Mouse (Mus musculus) lung, embryonic 15.5 days (tissue): ENCODE measurements around the gene Masp1. TPM values are rescaled to one million over a fixed set of nuclear protein-coding genes. Genes with fewer than 3 reads are reported as not detected.

Source experiments
- ATAC-seq: fragments of 200-750 bp; cut with Nextera tagmentation; 2 replicates; pipeline ENCODE4 v1.8.0; 2017; ENCODE audit warnings: moderate number of reproducible peaks, borderline replicate concordance; ENCODE audit not compliant: low FRiP score, low TSS enrichment; ENCODE audit errors: extremely low read depth
- H3K27ac ChIP-seq: fragments of 300-500 bp; sonication (generic); 2 replicates; pipeline ENCODE4 v1.5.1; 2015; ENCODE audit warnings: moderate library complexity, mild to moderate bottlenecking, inconsistent platforms
- H3K27me3 ChIP-seq: fragments of 300-500 bp; sonication (generic); 2 replicates; pipeline ENCODE4 v1.6.1; 2015; ENCODE audit warnings: inconsistent platforms
- H3K36me3 ChIP-seq: fragments of 300-500 bp; sonication (generic); 2 replicates; pipeline ENCODE4 v1.6.1; 2015; ENCODE audit warnings: inconsistent platforms
- H3K4me1 ChIP-seq: fragments of 300-500 bp; sonication (generic); 2 replicates; pipeline ENCODE4 v1.6.1; 2015; ENCODE audit warnings: inconsistent platforms
- H3K4me2 ChIP-seq: fragments of 300-500 bp; sonication (generic); 2 replicates; pipeline ENCODE4 v1.6.1; 2015; ENCODE audit warnings: inconsistent platforms, mild to moderate bottlenecking, moderate library complexity
- H3K4me3 ChIP-seq: fragments of 300-500 bp; sonication (generic); 2 replicates; pipeline ENCODE4 v1.5.1; 2015; ENCODE audit warnings: mild to moderate bottlenecking, inconsistent platforms
- H3K9ac ChIP-seq: fragments of 300-500 bp; sonication (generic); 2 replicates; pipeline ENCODE4 v1.6.1; 2015; ENCODE audit warnings: inconsistent platforms
- H3K9me3 ChIP-seq: fragments of 300-500 bp; sonication (generic); 2 replicates; pipeline ENCODE4 v1.6.1; 2016; ENCODE audit warnings: inconsistent platforms
- WGBS: fragments of 180-500 bp; shearing (Covaris S2); methylation state at CpG from one replicate; pipeline ENCODE4 v1.1.7; 2015; 5-methylcytosine and 5-hydroxymethylcytosine counted together
- polyA plus RNA-seq: library from polyadenylated mRNA; unstranded; fragments of >200 nt; fragmentation: Nextera tagmentation; extraction: Ambion mirVana; gene quantifications from 2 replicates; pipeline ENCODE4 v1.2.1, GENCODE M21; 2015

The Masp1 gene
- polyA plus RNA-seq, 1 experiment from 2014 or later, result 3.6 TPM

GRCm38 (mm10) chr16:23483292-23483691 lies 37.3 kb downstream of the Masp1 start:
- H3K4me1 ChIP-seq, result no peaks in the 10 kb centered on the region
- H3K4me2 ChIP-seq, result no peak overlapping the region
- ATAC-seq, result no peak
- H3K27me3 ChIP-seq, result no peaks in the 10 kb centered on the region
- no peak overlapping the region for H3K4me3 ChIP-seq
- H3K27ac ChIP-seq, result no peak overlapping the region
- 57% methylated on average over 10 of the region's 10 CpGs for WGBS
- no peak overlapping the region for H3K9ac ChIP-seq
- H3K9me3 ChIP-seq, result no peaks in the 10 kb centered on the region
- H3K36me3 ChIP-seq, result no peaks in the 10 kb centered on the region

- no peak overlapping the region for H3K4me2 ChIP-seq
- no peaks in the 10 kb centered on the region for H3K4me1 ChIP-seq
- 88% methylated on average over 12 of the region's 12 CpGs for WGBS
- no peak overlapping the region for H3K27ac ChIP-seq
- H3K9ac ChIP-seq, result no peak overlapping the region
- no peaks in the 10 kb centered on the region for H3K27me3 ChIP-seq
- H3K36me3 ChIP-seq, result no peaks in the 10 kb centered on the region
- H3K4me3 ChIP-seq, result no peak overlapping the region
- H3K9me3 ChIP-seq, result no peaks in the 10 kb centered on the region
- no peak for ATAC-seq
Observed at GRCm38 (mm10) chr16:23482846-23483245, 37.8 kb downstream of the Masp1 start.

- 91% methylated on average over 3 of the region's 3 CpGs for WGBS
- H3K36me3 ChIP-seq, result no peaks in the 10 kb centered on the region
Observed at GRCm38 (mm10) chr16:23482218-23482617, 38.4 kb downstream of the Masp1 start.

GRCm38 (mm10) chr16:23479872-23480603 lies 40.6 kb downstream of the Masp1 start:
- no peak for ATAC-seq
- no peaks in the 10 kb centered on the region for H3K27me3 ChIP-seq
- no peaks in the 10 kb centered on the region for H3K4me1 ChIP-seq
- 68% methylated on average over 7 of the region's 7 CpGs for WGBS
- H3K4me3 ChIP-seq, result no peak overlapping the region
- no peaks in the 10 kb centered on the region for H3K36me3 ChIP-seq
- no peak overlapping the region for H3K4me2 ChIP-seq
- H3K9ac ChIP-seq, result no peak overlapping the region
- no peaks in the 10 kb centered on the region for H3K9me3 ChIP-seq
- no peak overlapping the region for H3K27ac ChIP-seq

More at GRCm38 (mm10) chr16:23482218-23482617, 38.4 kb downstream of the Masp1 start:
- H3K4me1 ChIP-seq, result no peaks in the 10 kb centered on the region
- H3K4me3 ChIP-seq, result no peak overlapping the region
- H3K9ac ChIP-seq, result no peak overlapping the region
- no peaks in the 10 kb centered on the region for H3K27me3 ChIP-seq
- no peaks in the 10 kb centered on the region for H3K9me3 ChIP-seq
- no peak for ATAC-seq
- H3K27ac ChIP-seq, result no peak overlapping the region
- H3K4me2 ChIP-seq, result no peak overlapping the region

DNA sequence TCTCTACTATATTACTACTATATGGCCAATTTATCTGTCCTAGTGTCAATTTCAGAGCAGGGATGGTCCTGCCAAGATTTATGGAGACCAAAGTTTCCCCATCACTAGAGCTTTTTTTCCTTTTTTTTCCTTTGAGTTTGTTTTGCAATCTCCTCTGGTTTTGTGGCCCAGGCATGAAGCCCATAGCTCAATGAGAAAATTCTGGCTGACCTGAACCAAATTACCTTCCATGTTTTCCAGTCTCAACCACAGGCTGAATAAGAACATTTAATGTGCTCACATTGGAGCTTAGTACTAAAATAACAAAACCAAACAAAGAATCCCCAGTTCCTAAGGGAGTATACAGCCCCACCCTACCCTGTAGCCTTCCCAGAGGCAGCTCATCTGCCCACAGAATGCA lies 44.0 kb downstream of the Masp1 start:
- H3K27ac ChIP-seq, result no peak overlapping the region
- H3K4me1 ChIP-seq, result no peaks in the 10 kb centered on the region
- no peaks in the 10 kb centered on the region for H3K9me3 ChIP-seq
- H3K4me3 ChIP-seq, result no peak overlapping the region
- ATAC-seq, result no peak
- no peak overlapping the region for H3K4me2 ChIP-seq
- H3K27me3 ChIP-seq, result no peaks in the 10 kb centered on the region
- no peaks in the 10 kb centered on the region for H3K36me3 ChIP-seq
- H3K9ac ChIP-seq, result no peak overlapping the region

- H3K9me3 ChIP-seq, result no peaks in the 10 kb centered on the region
- H3K4me2 ChIP-seq, result no peak overlapping the region
- 88% methylated on average over 4 of the region's 4 CpGs for WGBS
Observed at GRCm38 (mm10) chr16:23475651-23476050, 45.0 kb downstream of the Masp1 start.

DNA sequence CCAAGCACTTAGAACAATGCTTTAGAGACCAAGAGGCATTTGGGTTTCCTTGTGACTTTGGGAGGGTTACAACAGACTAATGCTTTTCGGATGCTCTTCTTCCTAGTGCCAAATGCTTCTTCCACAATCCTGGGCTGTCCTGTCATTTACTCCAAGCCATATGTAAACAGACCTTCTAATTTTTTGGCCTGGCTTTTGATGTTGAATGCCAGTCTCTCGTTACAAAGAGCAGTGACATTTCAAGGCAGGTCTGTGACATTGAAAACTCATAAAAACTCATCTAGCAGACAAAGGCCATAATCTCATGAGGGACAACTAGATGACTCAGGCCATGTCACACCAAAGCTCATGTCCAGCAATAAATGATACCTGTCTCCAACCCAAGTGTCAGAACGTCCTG lies 48.6 kb downstream of the Masp1 start:
- no peak for ATAC-seq
- 53% methylated on average over 3 of the region's 3 CpGs for WGBS
- Histone ChIP-seq H3K4me1 (no peaks in the 10 kb centered on the region), H3K4me3 (no peak overlapping the region), H3K4me2 (no peak overlapping the region), H3K27ac (no peak overlapping the region), H3K9me3 (no peaks in the 10 kb centered on the region), H3K9ac (no peak overlapping the region), H3K36me3 (no peaks in the 10 kb centered on the region), H3K27me3 (no peaks in the 10 kb centered on the region)

More at GRCm38 (mm10) chr16:23475651-23476050, 45.0 kb downstream of the Masp1 start:
- ATAC-seq, result no peak
- Histone ChIP-seq H3K4me1 (no peaks in the 10 kb centered on the region), H3K27ac (no peak overlapping the region), H3K4me3 (no peak overlapping the region), H3K36me3 (no peaks in the 10 kb centered on the region), H3K9ac (no peak overlapping the region), H3K27me3 (no peaks in the 10 kb centered on the region)

DNA sequence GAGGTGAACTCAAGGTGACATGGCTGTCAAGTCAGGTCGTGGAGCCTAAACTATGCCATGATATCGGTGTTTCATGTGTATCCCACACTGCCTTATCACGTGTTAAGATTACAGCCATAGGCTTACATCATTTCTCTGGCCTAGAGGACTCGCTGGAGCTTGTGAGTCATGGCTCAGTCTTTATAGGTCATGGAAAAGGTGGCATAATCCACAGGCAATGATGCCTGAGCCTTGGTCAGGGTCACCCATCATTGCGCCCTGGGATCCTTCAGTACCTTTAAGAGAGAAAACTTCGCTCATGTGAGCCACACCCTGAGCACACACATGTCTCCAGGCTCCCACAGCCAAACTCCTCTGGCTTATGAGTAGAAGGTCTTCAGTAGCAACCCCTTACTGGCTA lies 49.1 kb downstream of the Masp1 start:
- Histone ChIP-seq H3K4me1 (no peaks in the 10 kb centered on the region), H3K9me3 (no peaks in the 10 kb centered on the region), H3K9ac (no peak overlapping the region), H3K27ac (no peak overlapping the region), H3K4me3 (no peak overlapping the region), H3K27me3 (no peaks in the 10 kb centered on the region), H3K36me3 (no peaks in the 10 kb centered on the region), H3K4me2 (no peak overlapping the region)
- no peak for ATAC-seq
- 86% methylated on average over 6 of the region's 6 CpGs for WGBS

DNA sequence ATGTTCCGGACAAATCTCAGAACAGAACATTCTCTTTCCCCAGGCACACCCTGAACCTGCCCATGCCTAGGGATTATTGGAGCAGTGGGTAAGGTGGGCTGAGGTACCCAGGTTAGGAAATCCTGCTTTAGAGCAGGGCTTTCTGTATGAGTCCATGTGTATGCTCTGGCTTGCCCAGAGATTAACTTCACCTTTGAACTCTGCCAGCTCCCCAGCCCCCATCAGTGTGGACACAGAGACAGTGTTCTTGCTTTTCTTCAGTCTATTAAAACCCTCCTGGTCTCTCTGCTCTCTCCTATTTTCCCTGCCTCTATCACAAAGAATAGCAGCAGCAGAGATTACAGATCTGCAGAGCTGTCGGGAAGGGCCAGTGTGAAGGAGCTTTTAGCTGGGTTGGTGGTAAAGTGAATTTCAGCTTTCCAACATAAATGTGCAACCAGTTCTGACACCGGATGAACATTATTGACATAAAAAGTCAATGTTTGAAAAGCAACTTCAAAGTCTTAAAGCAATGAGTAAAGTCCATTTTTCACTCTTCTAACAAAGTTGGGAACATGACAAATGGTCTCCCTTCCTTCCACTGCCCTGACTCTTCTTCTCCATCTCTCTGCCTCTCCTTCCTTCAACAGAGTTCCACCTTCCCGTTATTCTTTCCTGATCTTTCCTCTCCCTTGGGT lies 56.8 kb downstream of the Masp1 start:
- Histone ChIP-seq H3K4me2 (no peak overlapping the region), H3K36me3 (no peaks in the 10 kb centered on the region), H3K27me3 (no peaks in the 10 kb centered on the region), H3K4me1 (no peaks in the 10 kb centered on the region), H3K4me3 (no peak overlapping the region), H3K27ac (no peak overlapping the region), H3K9me3 (no peaks in the 10 kb centered on the region), H3K9ac (no peak overlapping the region)
- no peak for ATAC-seq
- 59% methylated on average over 4 of the region's 4 CpGs for WGBS

DNA sequence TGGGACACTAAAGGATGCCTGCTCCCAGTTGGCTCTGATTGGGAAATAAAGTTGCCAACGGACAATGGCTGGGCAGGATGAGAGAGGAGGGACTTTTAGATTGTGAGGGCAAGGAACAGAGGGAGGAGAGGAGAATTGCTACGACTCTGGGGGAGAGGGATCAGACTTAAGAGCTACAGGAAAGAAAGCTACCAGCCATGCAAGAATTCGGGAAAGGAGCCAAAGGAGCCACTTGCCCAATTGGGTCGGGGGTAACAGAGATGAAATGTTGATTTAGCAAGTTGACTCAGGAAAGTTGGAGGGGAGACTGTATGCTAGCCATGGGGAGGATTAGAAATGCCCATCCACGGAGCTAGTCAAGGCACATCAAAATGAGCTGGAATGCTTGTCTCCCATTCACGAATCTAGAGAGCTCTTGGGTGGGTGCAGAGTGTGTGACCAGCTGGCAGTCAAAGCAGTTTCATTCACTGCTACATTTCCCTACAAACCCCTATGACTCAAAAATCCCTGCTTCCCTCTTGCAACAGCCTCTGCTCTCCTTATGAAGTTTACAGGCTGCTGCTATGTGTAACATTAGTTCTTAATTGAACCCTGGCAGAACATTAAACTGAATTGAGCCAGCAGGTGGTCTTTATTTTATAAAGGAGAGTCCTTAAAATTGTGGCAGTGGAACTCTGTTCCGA lies 61.6 kb downstream of the Masp1 start:
- H3K9ac ChIP-seq, result no peak overlapping the region
- no peak overlapping the region for H3K4me3 ChIP-seq
- no peak overlapping the region for H3K27ac ChIP-seq
- H3K27me3 ChIP-seq, result no peaks in the 10 kb centered on the region
- no peak overlapping the region for H3K4me2 ChIP-seq
- H3K9me3 ChIP-seq, result no peaks in the 10 kb centered on the region
- no peak for ATAC-seq
- no peaks in the 10 kb centered on the region for H3K36me3 ChIP-seq
- peaks cover 12% of the 10 kb centered on the region for H3K4me1 ChIP-seq
- WGBS, result 36% methylated on average over 7 of the region's 7 CpGs

DNA sequence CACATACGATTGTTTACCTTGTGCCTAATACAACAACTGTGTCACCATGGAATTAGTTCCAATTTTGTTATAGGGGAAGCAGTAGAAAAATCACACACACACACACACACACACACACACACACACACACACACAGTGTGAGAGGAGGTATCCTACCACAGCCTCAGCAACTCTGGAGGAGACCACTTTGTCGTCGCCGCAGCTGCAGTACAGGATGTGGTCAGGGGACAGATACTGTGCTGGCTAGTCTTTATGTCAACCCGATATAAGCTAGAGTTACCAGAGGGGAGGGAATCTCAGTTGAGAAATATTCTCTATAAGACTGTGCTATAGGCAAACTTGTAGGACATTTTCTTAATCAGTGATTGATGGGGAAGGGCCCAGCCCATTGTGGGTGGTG lies 63.3 kb downstream of the Masp1 start:
- H3K36me3 ChIP-seq, result no peaks in the 10 kb centered on the region
- H3K4me1 ChIP-seq, result peaks cover 12% of the 10 kb centered on the region
- no peak overlapping the region for H3K9ac ChIP-seq
- no peaks in the 10 kb centered on the region for H3K27me3 ChIP-seq
- H3K27ac ChIP-seq, result no peak overlapping the region
- WGBS, result 85% methylated on average over 5 of the region's 5 CpGs
- ATAC-seq, result no peak
- H3K4me2 ChIP-seq, result no peak overlapping the region
- H3K4me3 ChIP-seq, result no peak overlapping the region
- no peaks in the 10 kb centered on the region for H3K9me3 ChIP-seq

DNA sequence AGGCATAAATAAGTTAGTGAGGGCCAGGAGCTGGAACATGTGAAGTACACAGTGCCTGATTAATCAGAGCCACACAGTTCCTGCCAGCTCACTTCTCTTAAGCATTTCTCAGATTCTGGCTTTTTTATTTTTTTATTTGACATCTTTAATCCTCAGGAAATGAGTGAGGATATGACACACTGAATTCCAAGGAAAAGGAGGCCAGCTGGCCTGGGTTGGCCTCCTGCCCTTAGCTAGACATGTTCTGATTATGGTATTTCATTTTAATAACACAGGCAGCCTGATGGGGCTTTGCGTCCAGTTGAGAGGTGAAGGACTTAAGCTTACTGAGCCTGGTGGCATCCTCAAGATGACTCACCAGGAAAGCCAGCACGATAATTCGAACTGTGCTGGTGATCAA lies 64.1 kb downstream of the Masp1 start:
- no peaks in the 10 kb centered on the region for H3K36me3 ChIP-seq
- no peak overlapping the region for H3K4me3 ChIP-seq
- no peak overlapping the region for H3K9ac ChIP-seq
- peak overlapping the region; percentile 21; the same call in 1 of the 2 replicates for H3K27ac ChIP-seq
- peaks cover 12% of the 10 kb centered on the region for H3K4me1 ChIP-seq
- 41% methylated on average over 3 of the region's 3 CpGs for WGBS
- no peaks in the 10 kb centered on the region for H3K27me3 ChIP-seq
- H3K4me2 ChIP-seq, result no peak overlapping the region
- peak; percentile 51; the same call in 1 of the 2 replicates for ATAC-seq
- H3K9me3 ChIP-seq, result no peaks in the 10 kb centered on the region
